Mouse (Mus musculus) thymus, adult 2 months (tissue): ENCODE results near the gene Pgpep1. TPM values are rescaled to one million over a fixed set of nuclear protein-coding genes. Genes with fewer than 3 reads are reported as not detected.

Experiments used
- DNase-seq: peaks from one replicate; pipeline ENCODE4 v3.0.0; 2021
- H3K27ac ChIP-seq: fragments of 200-500 bp; 2 replicates; pipeline ENCODE4 v1.5.1; 2012; ENCODE audit warnings: low read length, control low read depth; ENCODE audit not compliant: control insufficient read depth, insufficient read depth
- H3K27me3 ChIP-seq: fragments of 200-500 bp; 2 replicates; pipeline ENCODE4 v1.6.1; 2012; ENCODE audit warnings: mild to moderate bottlenecking, low read length, moderate library complexity, mixed read lengths; ENCODE audit not compliant: control insufficient read depth, insufficient read depth
- H3K36me3 ChIP-seq: fragments of 200-500 bp; 2 replicates; pipeline ENCODE4 v1.6.1; 2012; ENCODE audit warnings: mild to moderate bottlenecking, low read length, moderate library complexity; ENCODE audit not compliant: control insufficient read depth, insufficient read depth
- H3K4me1 ChIP-seq: fragments of 200-500 bp; replicated peaks from 2 replicates; pipeline ENCODE4 v1.6.1; 2012; ENCODE audit warnings: low read length; ENCODE audit not compliant: control insufficient read depth, insufficient read depth
- H3K4me3 ChIP-seq: fragments of 200-500 bp; 2 replicates; pipeline ENCODE4 v1.5.1; 2012; ENCODE audit warnings: mild to moderate bottlenecking, low read length, control low read depth, moderate library complexity; ENCODE audit not compliant: control insufficient read depth, insufficient read depth
- CTCF ChIP-seq: fragments of 200-500 bp; IDR thresholded peaks from 2 replicates; pipeline ENCODE4 v1.5.1; 2012; ENCODE audit warnings: mild to moderate bottlenecking, control low read depth, low read length, moderate library complexity, borderline replicate concordance; ENCODE audit not compliant: control insufficient read depth, poor library complexity, insufficient read depth; ENCODE audit errors: extremely low read depth
- POLR2A ChIP-seq: fragments of 200-500 bp; IDR thresholded peaks from 2 replicates; pipeline ENCODE4 v1.6.1; 2012; ENCODE audit warnings: mild to moderate bottlenecking, low read length, control low read depth, moderate library complexity; ENCODE audit not compliant: control insufficient read depth, poor library complexity, insufficient read depth; ENCODE audit errors: extremely low read depth
- WGBS: fragments of 180-500 bp; shearing (Covaris S2); methylation state at CpG from one replicate; pipeline ENCODE4 v1.1.7; 2018; 5-methylcytosine and 5-hydroxymethylcytosine counted together
- polyA plus RNA-seq: library from polyadenylated mRNA; depleted of rRNA; stranded (reverse); fragments of >200 nt; gene quantifications from 2 replicates; pipeline ENCODE4 v1.2.3, GENCODE M21; 2012

Gene Pgpep1
- polyA plus RNA-seq, 1 experiment, result 40.7 TPM

GRCm38 (mm10) chr8:70646775-70647174, 13.4 kb downstream of the Pgpep1 start:
- TF ChIP-seq CTCF (no peak), POLR2A (no peak)
- no peak for DNase-seq
- H3K27me3 ChIP-seq, result no peaks in the 10 kb centered on the region
- no peak overlapping the region for H3K4me3 ChIP-seq
- H3K4me1 ChIP-seq, result peaks cover 22% of the 10 kb centered on the region
- no peak overlapping the region for H3K27ac ChIP-seq
- peaks cover 12% of the 10 kb centered on the region; the same call in 1 of the 2 replicates for H3K36me3 ChIP-seq

- DNase-seq, result no peak
- Histone ChIP-seq H3K27me3 (no peaks in the 10 kb centered on the region), H3K36me3 (peaks cover 9% of the 10 kb centered on the region; the same call in 1 of the 2 replicates), H3K27ac (no peak overlapping the region), H3K4me3 (no peak overlapping the region), H3K4me1 (peaks cover 22% of the 10 kb centered on the region)
- TF ChIP-seq CTCF, result no peak
- TF ChIP-seq POLR2A, result no peak
- WGBS, result 93% methylated on average over 6 of the region's 6 CpGs
Measured at GRCm38 (mm10) chr8:70646369-70646768, 13.8 kb downstream of the Pgpep1 start.

GRCm38 (mm10) chr8:70645501-70646224, 14.5 kb downstream of the Pgpep1 start:
- WGBS, result 58% methylated on average over 17 of the region's 17 CpGs
- Histone ChIP-seq H3K27ac (no peak overlapping the region), H3K27me3 (no peaks in the 10 kb centered on the region), H3K4me3 (no peak overlapping the region), H3K36me3 (peaks cover 5% of the 10 kb centered on the region; the same call in 1 of the 2 replicates), H3K4me1 (peaks cover 22% of the 10 kb centered on the region)
- no peak for DNase-seq
- TF ChIP-seq CTCF (no peak), POLR2A (no peak)

GRCm38 (mm10) chr8:70644065-70644464, 16.1 kb downstream of the Pgpep1 start:
- Histone ChIP-seq H3K4me1 (peaks cover 22% of the 10 kb centered on the region), H3K4me3 (no peak overlapping the region), H3K27ac (no peak overlapping the region), H3K36me3 (no peaks in the 10 kb centered on the region), H3K27me3 (no peaks in the 10 kb centered on the region)
- no peak for TF ChIP-seq CTCF
- TF ChIP-seq POLR2A, result no peak
- no peak for DNase-seq
- WGBS, result 97% methylated on average over 2 of the region's 2 CpGs

- no peak overlapping the region for H3K27ac ChIP-seq
- WGBS, result 92% methylated on average over 3 of the region's 3 CpGs
- peaks cover 22% of the 10 kb centered on the region for H3K4me1 ChIP-seq
- DNase-seq, result no peak
- H3K27me3 ChIP-seq, result no peaks in the 10 kb centered on the region
- H3K36me3 ChIP-seq, result no peaks in the 10 kb centered on the region
- no peak overlapping the region for H3K4me3 ChIP-seq
- no peak for TF ChIP-seq CTCF
- TF ChIP-seq POLR2A, result no peak
Measured at GRCm38 (mm10) chr8:70643019-70643418, 17.2 kb downstream of the Pgpep1 start.

- DNase-seq, result no peak
- Histone ChIP-seq H3K4me3 (no peak overlapping the region), H3K36me3 (no peaks in the 10 kb centered on the region), H3K4me1 (peaks cover 10% of the 10 kb centered on the region), H3K27ac (no peak overlapping the region), H3K27me3 (no peaks in the 10 kb centered on the region)
- WGBS, result 95% methylated on average over 9 of the region's 9 CpGs
- TF ChIP-seq CTCF (no peak), POLR2A (no peak)
Measured at GRCm38 (mm10) chr8:70638752-70639151, 21.4 kb downstream of the Pgpep1 start.
